Comparison of ENCODE assay signal across 10 mouse cellular contexts in the genomic region with DNA sequence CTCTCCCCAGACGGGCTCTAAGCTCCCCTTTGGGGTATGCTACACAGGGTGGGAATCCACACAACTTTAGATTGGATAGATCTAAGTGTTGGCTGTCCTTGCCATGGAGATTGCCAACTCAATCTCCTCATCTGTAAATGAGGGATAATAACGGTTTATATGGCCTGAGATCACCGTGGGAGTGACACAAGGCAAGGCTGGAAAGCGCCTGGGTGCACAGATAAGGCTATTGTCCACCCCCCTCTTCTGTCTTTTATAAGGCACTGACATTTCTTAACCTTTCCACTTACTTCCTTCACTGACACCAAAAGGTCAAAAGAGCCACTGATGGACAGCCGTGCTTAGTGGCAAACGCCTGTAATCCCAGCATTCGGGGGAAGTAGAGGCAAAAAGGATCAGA. TPM values are rescaled to one million over a fixed set of nuclear protein-coding genes. Genes with fewer than 3 reads are reported as not detected.
A peak's percentile ranks its signal among the peaks of the same experiment; 100 is the strongest.
DNase-seq lines count a peak whose midpoint lies in the region; ATAC-seq and TF ChIP-seq lines count a peak whose summit lies in the region.
"Had no signal": no experiment of that assay in that cellular context is flagged by ENCODE, and none has a peak within 500 bp of the region (broad histone marks: within the 10 kb centered on the region; RNA-seq: fewer than 3 reads in every experiment).

No protein-coding gene starts in this region.

- no peak for DNase-seq in lung, postnatal 14 days
- no peak for DNase-seq in forebrain, postnatal 0 days
- DNase-seq in liver, embryonic 13.5 days: peak; percentile 34
- DNase-seq in layer of hippocampus, postnatal 10 days (ENCODE audit: low spot score in 2 of 2): no peak
- DNase-seq in thymus, adult 18-20 months: no peak
- DNase-seq: cerebellum, adult 8-10 months; heart, postnatal 14 days had no signal

- no peak overlapping the region for H3K9ac ChIP-seq in lung, embryonic 16.5 days (ENCODE audit: low read length)
- H3K9ac ChIP-seq in forebrain, postnatal 0 days: no peak overlapping the region
- peak overlapping the region; percentile 82 for H3K9ac ChIP-seq in liver, embryonic 13.5 days
- H3K9ac ChIP-seq in stomach, embryonic 15.5 days: no peak overlapping the region

- peak overlapping the region; percentile 65; the same call in 1 of the 2 replicates for H3K4me2 ChIP-seq in lung, embryonic 16.5 days (ENCODE audit: low read depth, low read length)
- peak overlapping the region; percentile 78 for H3K4me2 ChIP-seq in forebrain, postnatal 0 days (ENCODE audit: low read depth)
- H3K4me2 ChIP-seq in liver, embryonic 13.5 days: peak overlapping the region; percentile 94
- H3K4me2 ChIP-seq in stomach, embryonic 15.5 days: peak overlapping the region; percentile 78

- 50% methylated on average over 7 of the region's 7 CpGs for WGBS in lung, embryonic 16.5 days
- 64% methylated on average over 7 of the region's 7 CpGs for WGBS in forebrain, postnatal 0 days
- 18% methylated on average over 7 of the region's 7 CpGs for WGBS in liver, embryonic 13.5 days (ENCODE audit: insufficient replicate concordance)
- 59% methylated on average over 7 of the region's 7 CpGs for WGBS in stomach, embryonic 15.5 days

- H3K27ac ChIP-seq in lung, embryonic 16.5 days (ENCODE audit: low read length): no peak overlapping the region
- no peak overlapping the region for H3K27ac ChIP-seq in forebrain, postnatal 0 days (ENCODE audit: low read depth, low read length)
- H3K27ac ChIP-seq in liver, embryonic 13.5 days: peak overlapping the region; percentile 84
- no peak overlapping the region for H3K27ac ChIP-seq in stomach, embryonic 15.5 days

- H3K36me3 ChIP-seq in lung, embryonic 16.5 days (ENCODE audit: control insufficient read depth, insufficient read depth, low read length): no peaks in the 10 kb centered on the region
- H3K36me3 ChIP-seq in forebrain, postnatal 0 days (ENCODE audit: insufficient read depth): peaks cover 11% of the 10 kb centered on the region
- peaks cover 34% of the 10 kb centered on the region for H3K36me3 ChIP-seq in liver, embryonic 13.5 days
- no peaks in the 10 kb centered on the region for H3K36me3 ChIP-seq in stomach, embryonic 15.5 days

- 0 out of 2 replicates have a peak overlapping the region, but pooled peaks have one; percentile 86 for H3K4me3 ChIP-seq in lung, embryonic 16.5 days (ENCODE audit: low read length)
- H3K4me3 ChIP-seq in forebrain, postnatal 0 days (ENCODE audit: low read depth, low read length): peak overlapping the region; percentile 77
- peak overlapping the region; percentile 83 for H3K4me3 ChIP-seq in liver, embryonic 13.5 days (replicated peaks)
- peak overlapping the region; percentile 74 for H3K4me3 ChIP-seq in stomach, embryonic 15.5 days (replicated peaks)

- H3K9me3 ChIP-seq in lung, embryonic 16.5 days (ENCODE audit: control insufficient read depth, low read length): no peaks in the 10 kb centered on the region
- no peaks in the 10 kb centered on the region for H3K9me3 ChIP-seq in forebrain, postnatal 0 days (ENCODE audit: low read length)
- no peaks in the 10 kb centered on the region for H3K9me3 ChIP-seq in liver, embryonic 13.5 days (replicated peaks)
- H3K9me3 ChIP-seq in stomach, embryonic 15.5 days: no peaks in the 10 kb centered on the region

- TF ChIP-seq CTCF in forebrain, postnatal 0 days (IDR thresholded peaks at IDR 0.05; ENCODE audit: low read depth): no peak

- no peak for ATAC-seq in lung, embryonic 16.5 days (ENCODE audit: low read depth)
- no peak for ATAC-seq in forebrain, postnatal 0 days
- peak; percentile 28 for ATAC-seq in liver, embryonic 13.5 days (ENCODE audit: low read depth)
- ATAC-seq in stomach, embryonic 15.5 days (ENCODE audit: insufficient read depth, low FRiP score, low read depth): no peak
- ATAC-seq in frontal cortex, adult (ENCODE audit: low TSS enrichment): no peak

- H3K4me1 ChIP-seq in lung, embryonic 16.5 days (replicated peaks; ENCODE audit: control insufficient read depth, insufficient read depth, low read length): peaks cover 7% of the 10 kb centered on the region
- peaks cover 8% of the 10 kb centered on the region for H3K4me1 ChIP-seq in forebrain, postnatal 0 days (ENCODE audit: insufficient read depth)
- peaks cover 49% of the 10 kb centered on the region for H3K4me1 ChIP-seq in liver, embryonic 13.5 days (replicated peaks)
- 0 out of 2 replicates have a peak, but pooled peaks cover 3% of the 10 kb centered on the region for H3K4me1 ChIP-seq in stomach, embryonic 15.5 days

- H3K27me3 ChIP-seq in lung, embryonic 16.5 days (ENCODE audit: control insufficient read depth, insufficient read depth, low read depth, low read length): no peaks in the 10 kb centered on the region
- no peaks in the 10 kb centered on the region for H3K27me3 ChIP-seq in forebrain, postnatal 0 days (ENCODE audit: insufficient read depth, low read length)
- no peaks in the 10 kb centered on the region for H3K27me3 ChIP-seq in liver, embryonic 13.5 days
- H3K27me3 ChIP-seq in stomach, embryonic 15.5 days (replicated peaks): no peaks in the 10 kb centered on the region

RNA-seq across cellular contexts. Expression of gene Aldh18a1, which starts 1.4 kb away (rescaled TPM):
- 40.7 and 50.6 TPM in 2 replicates for polyA plus RNA-seq in lung, embryonic 16.5 days (2015; fragmentation: Nextera tagmentation; extraction: Ambion mirVana)
- 57.0 and 72.5 TPM in 2 replicates for total RNA-seq in forebrain, postnatal 0 days (2014; rRNA removed)
- 32.6 and 37.9 TPM in 2 replicates for polyA plus RNA-seq in forebrain, postnatal 0 days (2015; fragmentation: Nextera tagmentation; extraction: Ambion mirVana)
- polyA plus RNA-seq in liver, embryonic 13.5 days (2015; fragmentation: Nextera tagmentation; extraction: Ambion mirVana): 42.9 and 51.0 TPM in 2 replicates
- polyA plus RNA-seq in stomach, embryonic 15.5 days (2015; fragmentation: Nextera tagmentation; extraction: Ambion mirVana): 99.9 and 120 TPM in 2 replicates
- total RNA-seq in layer of hippocampus, postnatal 10 days (2021): 10 to 100 TPM; 25.8 to 27.9 TPM

RNA-seq across cellular contexts. Expression of gene Tctn3, which starts 25.1 kb away (rescaled TPM):
- polyA plus RNA-seq in lung, embryonic 16.5 days (2015; fragmentation: Nextera tagmentation; extraction: Ambion mirVana): 11.8 and 12.7 TPM in 2 replicates
- total RNA-seq in forebrain, postnatal 0 days (2014; rRNA removed): 25.6 and 28.0 TPM in 2 replicates
- 12.3 and 15.1 TPM in 2 replicates for polyA plus RNA-seq in forebrain, postnatal 0 days (2015; fragmentation: Nextera tagmentation; extraction: Ambion mirVana)
- 1.9 and 2.6 TPM in 2 replicates for polyA plus RNA-seq in liver, embryonic 13.5 days (2015; fragmentation: Nextera tagmentation; extraction: Ambion mirVana)
- polyA plus RNA-seq in stomach, embryonic 15.5 days (2015; fragmentation: Nextera tagmentation; extraction: Ambion mirVana): 7.7 and 10.5 TPM in 2 replicates
- 10 to 100 TPM; 21.7 to 23.9 TPM for total RNA-seq in layer of hippocampus, postnatal 10 days (2021)

RNA-seq across cellular contexts. Expression of gene Entpd1, which starts 25.3 kb away (rescaled TPM):
- polyA plus RNA-seq in lung, embryonic 16.5 days (2015; fragmentation: Nextera tagmentation; extraction: Ambion mirVana): 16.8 and 18.6 TPM in 2 replicates
- 6.3 and 12.5 TPM in 2 replicates for total RNA-seq in forebrain, postnatal 0 days (2014; rRNA removed)
- 5.1 and 6.1 TPM in 2 replicates for polyA plus RNA-seq in forebrain, postnatal 0 days (2015; fragmentation: Nextera tagmentation; extraction: Ambion mirVana)
- polyA plus RNA-seq in liver, embryonic 13.5 days (2015; fragmentation: Nextera tagmentation; extraction: Ambion mirVana): 2.6 and 3.3 TPM in 2 replicates
- 10.3 and 10.9 TPM in 2 replicates for polyA plus RNA-seq in stomach, embryonic 15.5 days (2015; fragmentation: Nextera tagmentation; extraction: Ambion mirVana)
- total RNA-seq in layer of hippocampus, postnatal 10 days (2021): 10 to 100 TPM; 17.1 to 17.8 TPM
